Mouse (Mus musculus) kidney, postnatal 0 days (tissue): ENCODE data around the gene Rag2. TPM values are rescaled to one million over a fixed set of nuclear protein-coding genes. Genes with fewer than 3 reads are reported as not detected.

ENCODE experiments used
- ATAC-seq: fragments of 200-750 bp; cut with Nextera tagmentation; replicated peaks from 2 replicates; pipeline ENCODE4 v1.8.0; 2017; ENCODE audit warnings: low read depth, moderate number of reproducible peaks, moderate TSS enrichment, moderate library complexity; ENCODE audit not compliant: low FRiP score
- DNase-seq: peaks from one replicate; pipeline ENCODE4 v3.0.0-alpha.2; 2016; ENCODE audit warnings: low spot score
- H3K27ac ChIP-seq: fragments of 300-500 bp; sonication (generic); 2 replicates; pipeline ENCODE4 v1.5.1; 2014; ENCODE audit warnings: mild to moderate bottlenecking
- H3K27me3 ChIP-seq: fragments of 300-500 bp; sonication (generic); 2 replicates; pipeline ENCODE4 v1.6.1; 2014; ENCODE audit warnings: low read length, mixed read lengths; ENCODE audit not compliant: insufficient read depth
- H3K36me3 ChIP-seq: fragments of 300-500 bp; sonication (generic); 2 replicates; pipeline ENCODE4 v1.6.1; 2014; ENCODE audit warnings: low read length, mixed read lengths; ENCODE audit not compliant: insufficient read depth
- H3K4me1 ChIP-seq: fragments of 300-500 bp; sonication (generic); replicated peaks from 2 replicates; pipeline ENCODE4 v1.6.1; 2014; ENCODE audit warnings: antibody characterized with exemption, low read length, mixed read lengths; ENCODE audit not compliant: insufficient read depth
- H3K4me2 ChIP-seq: fragments of 300-500 bp; sonication (generic); 2 replicates; pipeline ENCODE4 v1.6.1; 2014; ENCODE audit warnings: mild to moderate bottlenecking, low read length, moderate library complexity, mixed read lengths
- H3K4me3 ChIP-seq: fragments of 300-500 bp; sonication (generic); replicated peaks from 2 replicates; pipeline ENCODE4 v1.5.1; 2014; ENCODE audit warnings: low read depth, low read length
- H3K9ac ChIP-seq: fragments of 300-500 bp; sonication (generic); 2 replicates; pipeline ENCODE4 v1.6.1; 2014; ENCODE audit warnings: low read depth, low read length
- H3K9me3 ChIP-seq: fragments of 300-500 bp; sonication (generic); replicated peaks from 2 replicates; pipeline ENCODE4 v1.6.1; 2016; ENCODE audit warnings: low read length, inconsistent platforms, mixed read lengths
- CTCF ChIP-seq: IDR thresholded peaks from 2 replicates; pipeline ENCODE4 v1.5.1; 2016; ENCODE audit warnings: antibody characterized with exemption, low read depth, mild to moderate bottlenecking, moderate library complexity
- WGBS: fragments of 180-500 bp; shearing (Covaris S2); extraction: QIAGEN DNeasy Blood & Tissue Kit; methylation state at CpG from one replicate; pipeline ENCODE4 v1.1.7; 2014; 5-methylcytosine and 5-hydroxymethylcytosine counted together
- polyA plus RNA-seq: library from polyadenylated mRNA; unstranded; fragments of >200 nt; fragmentation: Nextera tagmentation; extraction: Ambion mirVana; gene quantifications from 2 replicates; pipeline ENCODE4 v1.2.1, GENCODE M21; 2015

Gene Rag2
- polyA plus RNA-seq, 1 experiment from 2014 or later = not detected

DNA sequence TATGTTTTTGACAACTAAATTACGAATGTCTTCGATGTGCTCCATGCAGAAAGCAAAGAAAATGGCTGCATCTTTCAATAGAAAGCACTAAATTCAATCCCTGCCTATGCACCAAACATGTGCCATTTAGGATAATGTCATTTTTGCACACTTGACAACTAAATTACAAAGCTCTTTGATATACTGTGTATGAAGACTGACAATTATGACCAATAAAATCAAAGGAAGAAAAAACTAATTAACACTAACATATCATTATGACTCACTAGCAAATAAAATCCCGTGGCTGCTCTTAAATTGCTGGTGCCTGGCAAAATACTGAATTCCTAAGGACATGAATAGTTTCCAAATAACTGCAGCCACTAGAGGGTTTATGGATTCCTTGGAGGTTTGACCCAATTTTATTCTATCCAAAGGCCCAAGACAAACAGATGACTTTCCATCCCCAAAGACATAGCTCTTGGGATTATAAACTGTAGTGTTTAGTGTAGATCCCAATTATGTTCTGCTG is 15.4 kb downstream of the Rag2 start:
- no peak overlapping the region for H3K4me2 ChIP-seq
- H3K27ac ChIP-seq = no peak overlapping the region
- no peak for TF ChIP-seq CTCF
- ATAC-seq (no peak), DNase-seq (no peak)
- H3K9ac ChIP-seq = no peak overlapping the region
- H3K27me3 ChIP-seq = no peaks in the 10 kb centered on the region
- H3K4me1 ChIP-seq = no peaks in the 10 kb centered on the region
- WGBS = 72% methylated on average over 3 of the region's 3 CpGs
- no peaks in the 10 kb centered on the region for H3K36me3 ChIP-seq
- no peak overlapping the region for H3K4me3 ChIP-seq
- no peaks in the 10 kb centered on the region for H3K9me3 ChIP-seq

- Histone ChIP-seq H3K36me3 (no peaks in the 10 kb centered on the region), H3K4me1 (no peaks in the 10 kb centered on the region), H3K9me3 (no peaks in the 10 kb centered on the region), H3K27ac (no peak overlapping the region), H3K4me3 (no peak overlapping the region), H3K4me2 (no peak overlapping the region), H3K27me3 (no peaks in the 10 kb centered on the region), H3K9ac (no peak overlapping the region)
- no peak for TF ChIP-seq CTCF
- ATAC-seq (no peak), DNase-seq (no peak)
- 96% methylated on average over 1 of the region's 1 CpGs for WGBS
Observed at GRCm38 (mm10) chr2:101645841-101646240, 21.3 kb downstream of the Rag2 start.

DNA sequence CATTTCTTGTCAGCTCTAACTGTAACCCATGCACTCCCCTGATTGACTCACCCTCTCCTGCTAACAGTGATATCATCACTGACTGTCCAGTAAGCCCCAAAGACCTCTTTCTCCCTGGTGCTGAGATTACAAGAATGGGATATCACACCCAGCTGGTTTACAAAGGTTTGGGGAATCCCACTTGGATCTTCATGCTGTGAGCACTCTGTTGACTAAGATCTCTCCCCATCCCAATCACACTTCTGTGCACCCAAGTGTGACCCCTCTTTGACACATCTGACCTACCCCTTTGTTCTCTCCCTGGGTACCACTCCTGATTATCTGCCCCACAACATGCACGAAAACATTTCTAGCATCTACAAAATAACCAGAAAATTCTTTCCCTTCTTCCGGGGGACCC is 23.8 kb downstream of the Rag2 start:
- Histone ChIP-seq H3K9ac (no peak overlapping the region), H3K9me3 (no peaks in the 10 kb centered on the region), H3K36me3 (no peaks in the 10 kb centered on the region), H3K4me2 (no peak overlapping the region), H3K27ac (no peak overlapping the region), H3K27me3 (no peaks in the 10 kb centered on the region; the same call in 1 of the 2 replicates), H3K4me1 (no peaks in the 10 kb centered on the region), H3K4me3 (no peak overlapping the region)
- TF ChIP-seq CTCF = no peak
- no peak for DNase-seq
- ATAC-seq = no peak
- 67% methylated on average over 2 of the region's 2 CpGs for WGBS

DNA sequence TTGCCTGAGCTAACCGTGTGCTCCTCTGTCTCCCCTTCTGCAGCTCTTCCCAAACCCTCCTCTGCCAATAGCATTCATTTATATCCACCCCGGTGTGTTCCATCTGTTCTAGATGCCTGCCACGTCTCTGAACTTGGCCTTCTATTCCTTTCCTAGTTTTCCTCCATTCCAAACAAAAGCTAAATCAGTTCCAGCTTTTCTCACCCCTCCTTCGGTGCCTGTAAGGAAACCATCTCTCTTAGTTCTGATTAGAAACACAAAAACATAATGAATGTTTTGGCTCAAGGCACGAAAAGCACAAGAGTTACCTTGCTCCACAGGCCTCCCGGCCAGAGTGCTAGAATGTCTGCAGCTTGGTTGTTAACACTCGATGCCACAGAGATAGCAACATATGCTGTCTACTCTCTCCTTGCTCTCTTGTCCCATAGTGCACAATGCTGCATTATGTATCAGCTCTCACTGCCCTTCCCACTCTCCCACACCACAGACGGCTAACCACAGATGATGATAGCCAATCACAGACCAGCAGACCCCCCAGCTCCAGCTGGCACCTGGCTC is 24.7 kb downstream of the Rag2 start, which contains the start of the genes Rag1 and B230118H07Rik:
TSS of gene Rag1 (minus strand) at position 388 of the 558 bp plus-strand sequence.
TSS of gene B230118H07Rik (minus strand) at position 419 of the 558 bp plus-strand sequence.
- no peak within 1 kb of the TSS for H3K27ac ChIP-seq
- DNase-seq (peak; percentile 17), ATAC-seq (no peak)
- no peaks in the 10 kb centered on the region for H3K9me3 ChIP-seq
- no peaks in the 10 kb centered on the region for H3K4me1 ChIP-seq
- 38% methylated on average over 8 of the region's 8 CpGs for WGBS
- H3K27me3 ChIP-seq = no peaks in the 10 kb centered on the region; the same call in 1 of the 2 replicates
- H3K4me2 ChIP-seq = no peak within 1 kb of the TSS
- H3K36me3 ChIP-seq = no peaks in the 10 kb centered on the region
- no peak within 1 kb of the TSS for H3K9ac ChIP-seq
- H3K4me3 ChIP-seq = no peak within 1 kb of the TSS
- no peak for TF ChIP-seq CTCF

GRCm38 (mm10) chr2:101650446-101650845 is 25.9 kb downstream of the Rag2 start:
- no peaks in the 10 kb centered on the region; the same call in 1 of the 2 replicates for H3K27me3 ChIP-seq
- TF ChIP-seq CTCF = no peak
- H3K9ac ChIP-seq = no peak overlapping the region
- WGBS = 41% methylated on average over 1 of the region's 1 CpGs
- H3K4me2 ChIP-seq = no peak overlapping the region
- no peaks in the 10 kb centered on the region for H3K4me1 ChIP-seq
- no peaks in the 10 kb centered on the region for H3K9me3 ChIP-seq
- H3K4me3 ChIP-seq = no peak overlapping the region
- no peak overlapping the region for H3K27ac ChIP-seq
- no peak for ATAC-seq
- no peaks in the 10 kb centered on the region for H3K36me3 ChIP-seq
- DNase-seq = no peak

GRCm38 (mm10) chr2:101652204-101652920 is 27.8 kb downstream of the Rag2 start:
- DNase-seq = no peak
- no peaks in the 10 kb centered on the region for H3K9me3 ChIP-seq
- H3K4me1 ChIP-seq = no peaks in the 10 kb centered on the region
- H3K9ac ChIP-seq = 0 out of 2 replicates have a peak overlapping the region, but pooled peaks have one; percentile 28
- WGBS = 36% methylated on average over 14 of the region's 14 CpGs
- no peaks in the 10 kb centered on the region; the same call in 1 of the 2 replicates for H3K27me3 ChIP-seq
- peak; percentile 65; the same call in 1 of the 2 replicates for ATAC-seq
- H3K4me3 ChIP-seq = peak overlapping the region; percentile 23
- TF ChIP-seq CTCF = no peak
- no peaks in the 10 kb centered on the region for H3K36me3 ChIP-seq
- H3K4me2 ChIP-seq = peak overlapping the region; percentile 60
- no peak overlapping the region for H3K27ac ChIP-seq
